Mouse (Mus musculus) cerebellum, adult 18-20 months (tissue): ENCODE data around the gene Cat.

Experiments
- DNase-seq, 2 experiments: peaks; one replicate each; pipeline ENCODE4 v3.0.0; 2021

The Cat gene

DNA sequence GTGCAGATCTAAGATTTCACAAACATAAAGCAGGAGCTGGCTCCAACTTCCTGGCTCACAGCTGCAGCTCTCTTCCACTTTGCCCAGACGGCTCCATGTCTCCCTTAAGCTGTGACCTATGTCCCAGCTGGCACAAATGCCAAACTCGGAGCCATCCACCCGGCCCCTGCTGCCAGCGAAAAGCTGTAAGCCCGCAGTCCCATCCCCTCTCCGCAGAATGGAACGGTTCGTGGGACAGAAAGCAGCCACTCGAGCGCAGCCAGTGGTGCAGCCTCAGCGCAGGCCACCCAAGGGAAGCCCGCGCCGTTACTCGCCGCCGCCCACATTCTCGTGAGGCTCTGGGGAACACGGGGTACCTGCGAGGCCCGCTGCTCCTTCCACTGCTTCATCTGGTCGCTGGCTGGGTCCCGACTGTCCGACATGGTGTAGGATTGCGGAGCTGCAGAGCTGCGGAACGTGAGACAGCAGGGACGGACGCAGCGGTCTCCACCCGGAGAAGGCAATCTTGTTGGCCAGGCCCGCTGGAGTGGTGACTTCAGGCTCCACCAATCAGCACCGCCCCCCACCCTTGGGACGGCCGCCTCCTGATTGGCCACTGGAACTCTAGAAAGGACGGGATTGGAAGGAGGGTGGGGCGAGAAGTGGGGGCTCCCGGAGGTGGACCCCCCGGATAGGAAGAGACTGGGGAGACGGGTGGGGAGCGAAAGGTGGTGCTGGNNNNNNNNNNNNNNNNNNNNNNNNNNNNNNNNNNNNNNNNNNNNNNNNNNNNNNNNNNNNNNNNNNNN, at the start of gene Cat:
Gene Cat (minus strand): TSS at position 544 of the 785 bp plus-strand sequence.
- peak; percentile 92 to 97 for DNase-seq

DNA sequence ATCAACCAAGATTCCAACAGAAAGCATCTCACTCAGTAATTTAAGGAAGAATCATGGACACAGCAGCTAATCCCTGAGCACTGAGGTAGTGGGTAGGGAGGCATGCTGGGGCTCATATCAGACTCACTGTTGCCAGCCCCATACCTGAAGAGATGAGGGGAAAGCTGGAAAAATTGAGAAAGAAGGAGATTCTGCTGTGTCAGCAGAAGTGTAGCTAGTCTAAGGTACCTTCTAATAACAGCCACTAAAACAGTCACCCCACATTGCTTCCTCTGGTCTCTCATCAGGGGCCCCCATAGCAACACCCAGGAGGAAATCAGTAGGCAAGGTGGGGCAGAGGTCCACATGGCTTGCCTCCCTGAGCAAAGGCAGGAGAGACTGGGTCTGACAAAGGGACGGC, 40.6 kb upstream of the Cat start:
- DNase-seq = no peak

DNA sequence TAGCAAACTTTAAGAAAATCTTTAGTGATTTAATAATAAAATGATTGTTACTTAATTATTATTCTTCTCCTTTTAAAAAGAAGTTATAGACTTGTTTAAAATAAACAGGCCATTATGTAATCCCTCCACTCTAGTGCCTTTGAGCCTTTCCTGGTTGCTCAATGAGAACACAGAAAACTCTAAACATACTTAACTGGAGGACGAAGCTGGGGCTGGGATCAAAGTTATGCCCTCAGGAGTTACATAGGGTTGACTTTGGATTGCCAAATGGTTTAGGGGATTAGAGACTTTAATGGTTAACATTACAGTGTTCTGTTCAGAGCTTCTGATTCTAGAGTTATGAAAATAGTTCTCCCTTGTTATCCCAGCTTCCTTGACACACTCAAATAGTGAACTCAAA, 31.5 kb upstream of the Cat start:
- DNase-seq = no peak

DNA sequence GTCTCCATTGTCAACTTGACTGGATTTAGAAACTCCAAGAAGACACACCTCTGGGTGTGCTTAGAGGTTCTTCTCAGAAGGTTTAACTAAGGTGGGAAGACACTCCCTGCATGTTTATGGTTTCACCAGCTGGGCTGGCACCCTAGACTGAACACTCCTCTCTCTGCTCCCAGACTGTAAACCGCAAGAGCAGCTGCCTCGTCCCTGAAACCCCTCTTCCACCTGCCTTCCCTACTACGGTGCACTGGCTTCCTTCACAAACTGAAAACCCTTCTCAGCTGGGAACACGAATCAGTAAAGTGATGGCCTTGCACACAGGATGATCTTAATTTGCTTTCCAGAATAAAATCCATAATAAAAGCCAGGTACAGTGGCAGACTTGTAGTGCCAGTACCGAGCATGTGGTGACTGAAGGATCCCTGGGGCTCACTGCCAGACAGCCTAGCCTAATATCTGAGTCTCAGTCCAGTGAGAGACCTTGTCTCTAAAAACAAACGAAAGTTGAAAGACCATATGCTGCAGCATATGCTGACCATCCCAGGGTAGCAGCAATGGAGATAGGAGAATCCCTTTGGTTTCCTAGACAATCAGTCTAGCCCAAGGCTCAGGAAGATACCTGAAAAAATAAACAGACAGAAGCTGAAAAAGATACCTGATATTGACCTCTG, 30.7 kb upstream of the Cat start:
- DNase-seq = peak; percentile 63 to 76

DNA sequence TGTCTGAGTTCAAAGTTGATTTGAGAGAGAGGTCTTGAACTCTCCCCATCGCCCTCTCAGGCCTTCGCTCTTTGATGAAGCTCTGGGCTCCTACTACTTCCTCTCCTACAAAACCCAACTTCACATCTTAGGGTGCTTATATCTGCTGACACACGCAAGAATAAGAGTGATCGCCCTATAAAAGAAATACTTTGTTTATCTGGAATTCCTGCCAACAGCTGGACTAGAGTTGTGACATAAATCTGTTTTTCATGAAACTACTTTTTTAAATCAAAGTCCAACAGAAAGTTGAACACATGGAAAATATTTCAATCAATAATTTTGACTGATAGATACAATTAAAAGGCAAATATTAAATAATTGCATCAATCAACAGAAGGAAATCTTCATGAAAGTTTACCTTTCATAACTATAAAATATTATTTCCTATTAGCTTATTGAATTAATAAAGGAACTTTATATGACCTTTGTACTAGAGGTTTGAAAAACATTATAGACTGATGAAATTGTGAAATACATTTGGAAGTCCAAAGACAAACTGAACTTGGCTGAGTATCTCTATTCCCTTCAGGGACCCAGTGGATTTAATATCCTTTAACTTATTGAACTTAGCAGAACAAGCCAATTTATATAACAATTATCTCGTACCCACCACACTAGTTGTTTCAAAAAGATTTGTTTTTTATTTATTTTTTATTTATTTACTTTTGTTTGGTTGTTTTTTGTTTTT, 27.3 kb upstream of the Cat start:
- no peak for DNase-seq

DNA sequence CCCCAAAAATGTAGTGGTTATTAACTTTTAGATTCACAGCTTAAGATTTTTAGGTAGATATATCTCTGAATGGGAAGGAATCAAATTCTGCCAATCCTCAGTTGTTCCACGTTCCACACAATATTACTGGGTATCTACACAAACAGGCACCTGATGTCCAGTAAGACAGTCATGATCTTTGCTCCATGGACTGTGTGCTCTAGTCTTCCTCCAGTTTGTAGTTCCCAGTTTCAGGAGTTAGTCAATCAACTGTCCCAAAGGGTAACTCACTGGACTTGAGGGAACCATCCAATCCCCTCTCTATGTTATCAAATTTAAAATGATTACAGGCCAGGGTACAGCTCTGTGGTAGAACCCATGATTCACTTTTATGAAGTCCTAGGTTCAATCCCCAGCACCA, 26.7 kb upstream of the Cat start:
- no peak for DNase-seq

DNA sequence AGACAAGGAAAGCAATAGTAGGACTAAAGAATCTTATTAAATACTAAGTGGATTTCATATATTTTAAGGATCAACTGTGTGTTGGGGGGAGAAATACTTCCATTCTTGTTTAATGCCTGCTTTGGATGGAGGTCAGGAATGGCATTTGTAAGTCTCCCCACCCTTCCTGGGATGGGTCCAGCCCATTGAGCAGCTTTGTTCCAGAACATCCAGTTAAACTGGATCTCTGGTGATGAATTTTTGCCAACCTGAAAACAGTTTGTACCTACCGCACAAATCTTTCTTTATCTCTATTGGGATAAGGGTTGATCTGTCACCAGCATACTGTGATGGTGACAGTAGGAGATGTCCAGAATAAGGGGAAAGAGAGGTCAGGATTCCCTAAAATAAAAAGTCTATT, 26.1 kb upstream of the Cat start:
- no peak for DNase-seq

DNA sequence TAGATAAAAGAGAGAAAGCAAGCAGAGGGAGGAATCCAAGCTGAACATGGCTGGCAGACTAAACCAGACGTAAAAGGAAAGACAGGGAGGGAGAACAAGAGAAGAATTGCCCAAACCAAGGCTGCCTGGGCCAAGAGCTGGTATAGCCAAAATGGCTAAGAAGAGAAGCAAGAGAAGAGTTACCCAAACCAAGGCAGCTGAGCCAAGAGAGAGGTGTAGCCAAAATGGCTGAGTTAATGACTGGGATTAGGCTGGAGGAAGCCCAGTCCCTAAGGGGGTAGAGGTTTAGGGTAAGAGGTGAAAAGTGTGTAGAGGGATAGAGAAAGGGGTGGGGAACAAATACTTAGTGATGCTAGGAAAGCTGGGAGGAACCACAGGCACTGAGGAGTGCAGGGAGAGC, 22.7 kb upstream of the Cat start:
- DNase-seq = no peak

DNA sequence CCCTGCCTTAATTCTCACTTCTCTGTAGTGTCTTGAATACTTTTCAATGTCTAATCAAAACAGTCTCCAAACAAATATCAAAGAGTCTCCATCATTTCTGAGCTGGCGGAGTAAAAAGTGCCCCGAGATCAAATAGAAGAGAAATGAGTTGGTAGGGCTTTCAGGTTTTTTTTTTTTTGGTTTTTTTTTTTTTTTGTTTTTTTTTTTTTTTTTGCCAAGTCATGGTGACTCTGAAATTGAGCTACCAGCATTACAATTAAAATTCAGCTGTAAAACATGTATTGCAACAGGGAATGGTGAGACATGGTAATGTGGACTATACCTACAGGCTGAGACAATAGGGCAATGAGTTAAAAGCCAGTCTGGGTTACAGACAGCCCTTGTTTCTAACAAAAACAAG, 21.0 kb upstream of the Cat start:
- DNase-seq = no peak

DNA sequence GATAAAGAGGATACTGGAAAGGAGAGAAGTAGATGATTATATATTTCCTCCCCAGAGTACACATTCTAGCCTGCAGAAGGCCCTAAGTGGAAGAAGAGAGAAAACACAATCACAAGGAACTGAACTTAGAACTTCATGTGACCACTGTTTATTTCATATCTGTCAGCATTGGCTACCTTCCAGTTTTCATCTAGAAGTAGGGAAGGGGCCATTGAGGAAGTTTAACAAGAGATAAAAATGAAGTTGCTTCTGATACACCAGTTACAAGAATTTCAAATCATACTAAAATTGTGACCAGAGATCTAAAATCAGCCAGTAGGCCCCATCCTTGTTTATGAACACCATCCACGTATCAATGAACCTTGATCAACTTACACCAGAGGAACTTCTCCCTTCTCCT, 19.5 kb upstream of the Cat start:
- no peak for DNase-seq

DNA sequence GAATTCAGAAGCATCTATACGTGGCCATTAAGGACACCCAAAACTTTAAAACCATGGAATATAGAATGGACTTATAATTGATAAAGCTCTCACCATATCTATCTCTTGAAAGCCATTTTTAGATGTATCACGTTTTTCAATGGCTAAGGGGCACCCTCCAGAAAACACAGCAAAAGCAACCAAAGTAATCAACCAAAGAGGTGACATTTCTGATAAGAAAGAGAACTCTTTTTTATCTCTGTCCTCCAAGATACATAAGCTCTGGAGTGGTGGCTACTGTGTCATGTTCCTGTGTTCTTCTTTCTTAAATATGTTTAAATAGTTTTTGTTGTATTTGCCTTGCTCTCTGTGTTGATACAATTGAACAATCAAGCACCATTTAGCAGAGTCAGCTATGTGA, 15.8 kb upstream of the Cat start:
- DNase-seq = no peak

DNA sequence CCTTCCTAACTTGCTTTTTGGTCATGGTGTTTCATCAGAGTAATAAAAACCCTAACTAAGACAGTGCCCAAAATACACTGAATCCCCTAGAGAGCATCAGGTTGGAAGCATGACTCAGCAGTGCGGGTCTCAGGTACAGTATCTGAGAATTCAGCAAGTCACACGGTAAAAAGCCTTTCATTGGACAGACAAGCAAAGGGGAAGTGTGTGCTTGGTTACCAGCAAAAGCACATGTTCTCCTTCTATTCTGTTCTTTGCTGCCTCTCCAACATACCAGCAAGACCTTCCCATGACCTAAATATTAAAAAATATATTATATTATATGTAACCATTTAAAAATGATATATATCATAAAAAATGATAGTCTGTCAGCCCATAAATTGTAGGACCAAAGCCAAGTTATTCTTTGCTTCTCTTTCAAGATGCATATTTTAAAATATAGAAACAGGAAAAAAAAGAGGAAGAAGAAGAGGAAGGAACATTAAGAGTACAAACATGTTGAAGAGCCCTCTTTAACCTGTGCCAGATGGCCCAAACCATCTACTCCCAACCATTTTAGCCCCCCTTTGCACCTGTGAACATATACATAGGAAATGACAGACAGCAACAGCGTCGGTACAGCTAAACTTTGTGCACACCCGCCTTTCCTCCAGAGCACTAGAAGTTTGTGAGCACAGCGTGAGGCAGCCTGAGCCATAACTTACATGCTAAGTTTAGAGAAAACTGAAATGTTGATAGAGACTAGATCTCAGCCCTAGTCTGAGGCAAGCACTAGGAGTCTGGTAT, 10.9 kb upstream of the Cat start:
- no peak for DNase-seq

DNA sequence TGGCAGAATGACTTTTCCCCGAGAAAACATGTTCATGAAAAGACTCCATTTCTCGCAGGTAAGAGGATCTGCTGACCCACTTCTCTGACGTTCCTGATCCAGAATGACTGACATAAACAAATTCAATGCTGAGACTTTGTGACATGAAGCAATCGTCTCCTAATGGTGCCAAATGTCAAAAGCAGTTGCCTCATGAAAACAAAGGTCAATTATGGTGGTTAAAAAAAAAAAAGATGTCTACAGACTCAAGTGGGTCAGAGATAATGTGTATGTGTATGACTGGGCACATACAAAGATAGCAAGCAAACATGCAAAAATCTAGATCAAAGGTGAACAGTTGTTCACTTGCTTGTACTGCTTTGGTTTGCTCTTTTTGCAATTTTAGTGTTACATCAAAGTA, 8.9 kb upstream of the Cat start:
- no peak for DNase-seq

DNA sequence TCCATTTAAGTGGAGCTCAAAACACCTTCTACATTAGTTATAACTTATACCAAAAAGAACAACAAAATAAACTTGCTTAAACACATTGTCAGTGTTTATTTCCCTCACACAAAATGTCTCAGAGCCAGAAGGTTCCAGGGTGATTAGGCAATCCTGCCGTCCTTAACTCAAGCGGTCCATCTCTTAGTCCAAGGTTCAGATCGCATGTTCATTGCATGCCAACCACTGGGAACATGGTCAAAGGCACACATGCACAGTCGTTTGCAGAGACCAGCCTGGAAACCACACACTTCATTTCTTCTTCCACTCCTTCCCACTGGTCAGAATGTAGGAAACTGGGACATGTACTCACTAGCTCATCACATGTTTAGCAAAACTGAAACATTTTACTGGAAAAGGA, 7.6 kb upstream of the Cat start:
- DNase-seq = no peak

DNA sequence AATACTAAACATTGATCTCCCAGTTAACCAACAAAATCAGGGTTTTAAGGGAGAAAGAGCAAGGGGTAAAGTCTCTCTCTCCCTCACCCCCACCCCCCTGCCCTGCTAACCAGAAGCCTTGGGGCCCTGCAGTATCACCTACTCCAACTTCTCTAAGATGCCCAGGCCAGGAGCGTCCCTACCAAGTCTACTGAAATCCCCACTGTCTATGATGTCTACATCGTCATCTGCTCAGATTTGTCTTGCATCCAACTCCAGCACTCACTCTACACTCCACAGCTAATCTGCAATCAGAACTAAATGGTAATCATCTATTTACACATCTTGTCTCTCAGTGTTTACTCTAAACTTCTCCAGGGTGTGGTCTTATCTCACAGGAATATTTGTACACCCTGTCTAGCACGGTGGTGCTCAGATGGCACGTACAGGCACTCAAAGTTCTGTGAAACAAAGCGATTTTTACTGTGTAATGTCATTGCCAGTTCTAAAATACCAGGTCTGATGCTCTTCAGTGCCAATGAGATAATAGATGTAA, 907 bp downstream of the Cat start:
- no peak for DNase-seq

DNA sequence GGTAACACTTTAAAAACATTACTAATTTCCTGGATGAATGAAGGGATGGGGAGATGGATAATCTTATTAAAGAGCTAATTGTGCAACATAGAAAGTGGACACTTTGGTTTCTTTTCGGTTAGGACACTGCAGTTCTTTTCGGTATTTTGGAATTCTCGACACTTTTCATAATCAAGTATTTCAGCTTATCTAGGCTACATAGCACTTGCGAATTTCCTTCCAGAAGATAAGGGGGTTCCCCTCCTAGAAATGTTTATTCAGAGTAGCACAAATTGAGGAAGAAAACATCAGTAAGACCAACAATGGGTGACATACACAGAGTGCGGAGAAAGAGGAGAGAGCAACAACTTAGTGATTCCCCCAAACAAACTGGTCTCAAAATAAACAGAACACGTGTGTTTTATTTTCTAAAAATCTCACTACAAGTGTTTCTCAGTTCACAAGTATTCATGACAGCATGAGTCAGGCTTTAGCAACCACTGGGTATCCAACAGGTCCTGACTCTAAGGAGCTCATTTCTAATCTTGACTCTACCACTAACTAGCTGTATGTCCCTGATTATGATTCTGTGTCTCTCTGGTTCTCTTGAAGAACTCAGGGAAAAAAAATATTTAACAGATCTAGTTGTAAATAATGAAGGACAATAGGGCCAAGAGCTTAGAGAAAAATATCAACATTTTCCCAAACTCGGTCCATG, 1.5 kb downstream of the Cat start:
- DNase-seq = no peak

DNA sequence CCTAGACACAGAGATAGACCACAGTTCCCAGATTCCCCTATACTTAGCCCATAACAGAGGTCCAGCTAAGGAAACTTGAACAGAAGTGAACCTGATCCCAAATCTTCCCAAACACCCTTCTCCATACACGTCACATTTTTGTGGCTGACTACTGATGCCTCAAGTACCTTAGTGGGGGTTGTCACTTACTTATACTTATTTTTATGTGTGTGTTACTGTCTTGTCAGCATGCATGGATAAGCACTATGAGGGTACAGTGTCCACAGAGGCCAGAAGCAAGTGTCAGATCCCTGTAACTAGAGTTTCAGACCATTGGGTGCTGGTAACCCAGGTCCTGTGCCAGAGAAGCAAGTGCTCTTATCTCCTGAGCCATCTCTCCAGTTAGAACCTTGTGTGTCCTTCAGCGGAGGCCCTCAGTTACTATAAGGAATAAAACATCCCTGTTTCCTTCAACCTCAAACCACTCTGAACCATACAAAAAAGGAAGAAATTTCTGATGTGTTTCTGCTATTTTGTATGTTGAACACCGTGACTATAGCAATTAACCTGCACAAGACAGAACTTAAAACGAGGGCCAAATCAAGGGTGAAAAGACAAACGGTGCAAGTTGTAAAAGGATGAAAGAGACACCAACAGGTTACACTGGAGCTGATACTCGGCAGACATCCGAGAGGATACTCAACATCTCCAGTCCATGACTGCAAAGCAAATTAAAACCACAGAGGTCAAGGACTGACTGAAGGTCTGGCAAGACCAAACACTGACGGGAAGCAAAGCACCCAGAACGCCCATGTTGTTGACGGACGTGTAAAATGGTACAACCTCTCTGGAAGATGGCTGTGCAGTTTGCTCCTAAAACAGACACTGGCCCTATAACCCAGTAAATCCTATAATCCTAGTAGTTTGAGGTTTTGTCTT, 3.4 kb downstream of the Cat start:
- no peak for DNase-seq

DNA sequence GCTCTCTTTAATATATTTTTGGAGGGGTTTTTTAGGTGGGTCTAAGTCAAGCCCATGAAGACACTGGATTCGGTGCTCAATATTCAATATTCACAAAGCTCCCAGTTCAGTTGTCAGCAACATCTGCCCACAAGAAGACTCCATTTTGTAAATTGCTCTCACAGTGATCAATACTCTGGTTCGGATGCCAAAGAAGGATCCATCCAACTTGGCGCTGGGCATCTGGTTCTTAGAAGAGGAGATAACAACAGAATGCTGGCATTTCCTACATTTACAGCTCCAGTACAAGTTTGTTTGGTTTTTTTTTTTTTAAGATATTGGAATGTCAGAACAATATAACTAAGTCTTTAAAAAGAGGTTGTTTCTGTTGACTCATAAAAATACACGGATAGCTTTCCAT, 4.1 kb downstream of the Cat start:
- no peak for DNase-seq

DNA sequence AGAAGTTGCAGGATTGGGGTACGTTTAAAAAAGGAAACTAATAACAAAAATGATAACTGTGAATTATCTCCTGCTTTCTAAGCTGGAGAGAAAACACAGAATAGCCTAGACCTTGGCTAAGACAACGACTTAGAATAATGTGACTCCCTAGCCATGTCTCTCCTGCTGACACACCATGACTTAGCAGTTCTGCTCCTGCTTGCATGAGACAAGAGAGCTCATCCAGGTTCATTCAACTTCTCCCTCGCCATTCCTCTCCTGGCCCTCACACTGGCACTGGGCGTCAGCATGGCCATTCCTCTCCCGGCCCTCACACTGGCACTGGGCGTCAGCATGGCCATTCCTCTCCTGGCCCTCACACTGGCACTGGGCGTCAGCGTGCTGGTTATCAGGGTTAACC, 4.7 kb downstream of the Cat start:
- no peak for DNase-seq

DNA sequence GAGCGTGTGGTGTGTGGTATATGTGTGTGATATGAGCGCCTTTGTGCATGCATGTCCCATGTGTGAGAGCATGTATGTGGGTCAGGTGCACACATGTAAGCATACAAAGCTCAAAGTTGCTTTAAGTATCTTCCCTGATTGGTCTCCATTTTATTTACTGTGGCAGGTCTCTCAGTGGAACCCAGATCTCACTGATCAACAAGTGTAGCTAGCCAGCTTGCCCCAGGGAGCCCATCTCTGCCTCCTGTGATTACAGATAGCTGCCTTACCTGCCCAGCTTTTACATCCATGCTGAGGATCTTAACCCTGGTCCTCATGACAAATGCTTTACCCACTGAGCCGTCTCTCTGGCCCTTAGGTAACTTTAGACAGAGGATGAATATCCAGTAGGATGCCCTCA, 6.6 kb downstream of the Cat start:
- DNase-seq = no peak

DNA sequence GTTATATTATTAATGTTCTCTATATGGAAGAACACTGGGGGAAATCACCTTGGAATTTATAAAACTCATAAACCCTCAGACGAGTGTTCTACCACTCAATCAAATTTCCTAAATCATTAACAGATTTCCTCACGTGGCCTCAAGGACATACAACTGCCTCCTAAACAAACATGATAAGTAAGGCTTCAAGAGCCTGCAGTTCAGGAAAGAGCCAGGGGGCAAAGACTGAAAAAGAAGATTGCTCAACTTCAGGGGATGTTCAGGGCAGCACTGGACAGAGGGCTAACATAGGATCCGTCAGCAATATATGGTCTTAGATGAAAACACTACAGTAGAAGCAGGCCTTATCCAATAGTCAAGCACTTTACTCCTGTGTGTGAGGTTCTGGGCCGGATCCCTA, 7.5 kb downstream of the Cat start:
- DNase-seq = no peak
